ENCODE assay signal across 8 mouse cellular contexts in genomic region chr7:70364798-70365197, GRCm38 (mm10). TPM values are rescaled to one million over a fixed set of nuclear protein-coding genes. Genes with fewer than 3 reads are reported as not detected.
A peak's percentile ranks its signal among the peaks of the same experiment; 100 is the strongest.
DNase-seq lines count a peak whose midpoint lies in the region; ATAC-seq lines count a peak whose summit lies in the region.

No protein-coding gene starts in this region.

- H3K27ac ChIP-seq in embryonic facial prominence, embryonic 11.5 days (replicated peaks; ENCODE audit: low read depth, low read length) = peak overlapping the region; percentile 75
- H3K27ac ChIP-seq in hindbrain, embryonic 14.5 days = peak overlapping the region; percentile 99
- peak overlapping the region; percentile 40; the same call in 1 of the 2 replicates for H3K27ac ChIP-seq in liver, embryonic 12.5 days

- H3K36me3 ChIP-seq in embryonic facial prominence, embryonic 11.5 days (replicated peaks; ENCODE audit: control insufficient read depth, insufficient read depth, low read depth, low read length) = no peaks in the 10 kb centered on the region
- no peaks in the 10 kb centered on the region for H3K36me3 ChIP-seq in hindbrain, embryonic 14.5 days (replicated peaks; ENCODE audit: control insufficient read depth, insufficient read depth)
- no peaks in the 10 kb centered on the region for H3K36me3 ChIP-seq in liver, embryonic 12.5 days

- peaks cover 4% of the 10 kb centered on the region; the same call in 1 of the 2 replicates for H3K4me1 ChIP-seq in embryonic facial prominence, embryonic 11.5 days (ENCODE audit: control insufficient read depth, insufficient read depth, low read length)
- 0 out of 2 replicates have a peak, but pooled peaks cover 5% of the 10 kb centered on the region for H3K4me1 ChIP-seq in hindbrain, embryonic 14.5 days (replicated peaks; ENCODE audit: control insufficient read depth, insufficient read depth, low read length)
- H3K4me1 ChIP-seq in liver, embryonic 12.5 days = 0 out of 2 replicates have a peak, but pooled peaks cover 3% of the 10 kb centered on the region

- H3K4me3 ChIP-seq in embryonic facial prominence, embryonic 11.5 days (ENCODE audit: low read depth, low read length) = peak overlapping the region; percentile 41
- peak overlapping the region; percentile 39 for H3K4me3 ChIP-seq in hindbrain, embryonic 14.5 days (replicated peaks; ENCODE audit: low read length)
- H3K4me3 ChIP-seq in liver, embryonic 12.5 days = peak overlapping the region; percentile 46

- DNase-seq in heart, adult 11 months = peak; percentile 91
- DNase-seq in heart, adult 8-10 months (ENCODE audit: low spot score) = no peak
- DNase-seq in embryonic facial prominence, embryonic 11.5 days (ENCODE audit: low spot score) = peak; percentile 85
- DNase-seq in hindbrain, embryonic 14.5 days (ENCODE audit: low spot score) = peak; percentile 75
- DNase-seq in retina, embryonic 14.5 days (ENCODE audit: low spot score) = peak; percentile 79
- DNase-seq in urinary bladder, postnatal 10 days (ENCODE audit: low spot score) = no peak
- no peak for DNase-seq in layer of hippocampus, postnatal 36 days

- no peak for ATAC-seq in embryonic facial prominence, embryonic 11.5 days (replicated peaks; ENCODE audit: insufficient number of reproducible peaks, low FRiP score, low TSS enrichment, low read depth)
- no peak for ATAC-seq in hindbrain, embryonic 14.5 days (ENCODE audit: low FRiP score)
- ATAC-seq in liver, embryonic 12.5 days = no peak

- no peaks in the 10 kb centered on the region for H3K9me3 ChIP-seq in embryonic facial prominence, embryonic 11.5 days (replicated peaks; ENCODE audit: control insufficient read depth, low read length)
- no peaks in the 10 kb centered on the region for H3K9me3 ChIP-seq in hindbrain, embryonic 14.5 days (ENCODE audit: control insufficient read depth, low read length)
- no peaks in the 10 kb centered on the region for H3K9me3 ChIP-seq in liver, embryonic 12.5 days (replicated peaks)

- H3K4me2 ChIP-seq in embryonic facial prominence, embryonic 11.5 days (ENCODE audit: low read depth, low read length) = peak overlapping the region; percentile 25
- peak overlapping the region; percentile 81 for H3K4me2 ChIP-seq in hindbrain, embryonic 14.5 days (replicated peaks)
- peak overlapping the region; percentile 49 for H3K4me2 ChIP-seq in liver, embryonic 12.5 days

- WGBS in embryonic facial prominence, embryonic 11.5 days = 0% methylated on average over 3 of the region's 3 CpGs
- 0% methylated on average over 3 of the region's 3 CpGs for WGBS in hindbrain, embryonic 14.5 days
- WGBS in liver, embryonic 12.5 days (ENCODE audit: insufficient replicate concordance) = 3% methylated on average over 3 of the region's 3 CpGs

- peak overlapping the region; percentile 45 for H3K9ac ChIP-seq in embryonic facial prominence, embryonic 11.5 days (replicated peaks; ENCODE audit: low read length)
- peak overlapping the region; percentile 96 for H3K9ac ChIP-seq in hindbrain, embryonic 14.5 days
- H3K9ac ChIP-seq in liver, embryonic 12.5 days = no peak overlapping the region

- peaks cover 9% of the 10 kb centered on the region for H3K27me3 ChIP-seq in embryonic facial prominence, embryonic 11.5 days (ENCODE audit: control insufficient read depth, insufficient read depth, low read length)
- H3K27me3 ChIP-seq in hindbrain, embryonic 14.5 days (ENCODE audit: control insufficient read depth, insufficient read depth, low read length) = peaks cover 31% of the 10 kb centered on the region
- peaks cover 93% of the 10 kb centered on the region for H3K27me3 ChIP-seq in liver, embryonic 12.5 days (replicated peaks)

RNA-seq across cellular contexts. Expression of gene Nr2f2, which starts 1.7 kb away (rescaled TPM):
- total RNA-seq in heart, adult 8-10 months (2022) = 10 to 100 TPM; 12.5 to 23.1 (median 20.3) TPM
- 106 and 114 TPM in 2 replicates for polyA plus RNA-seq in embryonic facial prominence, embryonic 11.5 days (2014; fragmentation: Nextera tagmentation; extraction: Ambion mirVana)
- 105 and 127 TPM in 2 replicates for polyA plus RNA-seq in hindbrain, embryonic 14.5 days (2014; fragmentation: Nextera tagmentation; extraction: Ambion mirVana)
- 23.3 and 26.8 TPM in 2 replicates for polyA plus RNA-seq in liver, embryonic 12.5 days (2016; fragmentation: Nextera tagmentation; extraction: Ambion mirVana)
- 10 to 100 TPM; 41.7 to 50.4 TPM for total RNA-seq in layer of hippocampus, postnatal 36 days (2021)

Comparison
In these comparisons a context has a peak if more than half of its experiments do, and no peak if none do; other contexts are left out.
1. DNase-seq: peak in heart, adult 11 months (single experiment), embryonic facial prominence, embryonic 11.5 days (single experiment), hindbrain, embryonic 14.5 days (single experiment) and retina, embryonic 14.5 days (single experiment); none in heart, adult 8-10 months (single experiment), urinary bladder, postnatal 10 days (single experiment) and layer of hippocampus, postnatal 36 days (0 of 2).
2. H3K27ac ChIP-seq: peak in every context shown above with its lines; median percentile 99 in hindbrain, embryonic 14.5 days; 75 in embryonic facial prominence, embryonic 11.5 days; 40 in liver, embryonic 12.5 days.
3. H3K4me2 ChIP-seq: peak in every context shown above with its lines; median percentile 81 in hindbrain, embryonic 14.5 days; 49 in liver, embryonic 12.5 days; 25 in embryonic facial prominence, embryonic 11.5 days.
4. Peak in every context shown above with its lines, with median percentiles within 50 percentile points of each other: H3K4me3 ChIP-seq.